Mouse (Mus musculus): Measurements from ENCODE around the gene Bach1. TPM values are rescaled to one million over a fixed set of nuclear protein-coding genes. Genes with fewer than 3 reads are reported as not detected.
"Not testable (repeated sequence)": the region's sequence is repeated elsewhere in the genome, so short reads cannot be mapped to it uniquely, and the experiment has no call there.

Gene Bach1
- polyA plus RNA-seq, 1 experiment from 2014 or later: 6.3 TPM

GRCm38 (mm10) chr16:87680912-87681634 is 17.7 kb upstream of the Bach1 start:
- Histone ChIP-seq H3K27me3 (no peaks in the 10 kb centered on the region), H3K4me3 (replicated peaks) (no peak overlapping the region), H3K36me3 (no peaks in the 10 kb centered on the region), H3K4me1 (replicated peaks) (peaks cover 10% of the 10 kb centered on the region; the same call in 1 of the 2 replicates), H3K27ac (no peak overlapping the region), H3K9ac (no peak overlapping the region), H3K4me2 (no peak overlapping the region), H3K9me3 (replicated peaks) (no peaks in the 10 kb centered on the region)
- DNase-seq: no peak
- WGBS (ENCODE audit: insufficient replicate concordance): 65% methylated on average over 9 of the region's 9 CpGs
- ATAC-seq (ENCODE audit: low read depth): no peak

GRCm38 (mm10) chr16:87681848-87682247 is 16.9 kb upstream of the Bach1 start:
- ATAC-seq (ENCODE audit: low read depth) (no peak), DNase-seq (no peak)
- H3K4me2 ChIP-seq: no peak overlapping the region
- no peak overlapping the region for H3K4me3 ChIP-seq (replicated peaks)
- no peak overlapping the region for H3K27ac ChIP-seq
- 41% methylated on average over 3 of the region's 3 CpGs for WGBS (ENCODE audit: insufficient replicate concordance)
- no peaks in the 10 kb centered on the region for H3K9me3 ChIP-seq (replicated peaks)
- peaks cover 10% of the 10 kb centered on the region; the same call in 1 of the 2 replicates for H3K4me1 ChIP-seq (replicated peaks)
- no peak overlapping the region for H3K9ac ChIP-seq
- no peaks in the 10 kb centered on the region for H3K27me3 ChIP-seq
- no peaks in the 10 kb centered on the region for H3K36me3 ChIP-seq

- no peak overlapping the region for H3K4me2 ChIP-seq
- no peak overlapping the region for H3K9ac ChIP-seq
- no peaks in the 10 kb centered on the region for H3K9me3 ChIP-seq (replicated peaks)
- 0 out of 2 replicates have a peak, but pooled peaks cover 3% of the 10 kb centered on the region for H3K4me1 ChIP-seq (replicated peaks)
- H3K4me3 ChIP-seq (replicated peaks): no peak overlapping the region
- no peaks in the 10 kb centered on the region for H3K27me3 ChIP-seq
- no peaks in the 10 kb centered on the region for H3K36me3 ChIP-seq
- ATAC-seq (ENCODE audit: low read depth) (0 out of 2 replicates have a peak, but pooled peaks have one; percentile 29), DNase-seq (no peak)
- 10% methylated on average over 1 of the region's 1 CpGs for WGBS (ENCODE audit: insufficient replicate concordance)
- no peak overlapping the region for H3K27ac ChIP-seq
Observed at GRCm38 (mm10) chr16:87686458-87686857, 12.3 kb upstream of the Bach1 start.

GRCm38 (mm10) chr16:87687346-87687745 is 11.4 kb upstream of the Bach1 start:
- DNase-seq (no peak), ATAC-seq (ENCODE audit: low read depth) (no peak)
- Histone ChIP-seq H3K36me3 (no peaks in the 10 kb centered on the region), H3K9ac (no peak overlapping the region), H3K27ac (no peak overlapping the region), H3K27me3 (no peaks in the 10 kb centered on the region), H3K4me1 (replicated peaks) (0 out of 2 replicates have a peak, but pooled peaks cover 3% of the 10 kb centered on the region), H3K4me3 (replicated peaks) (no peak overlapping the region), H3K4me2 (no peak overlapping the region), H3K9me3 (replicated peaks) (no peaks in the 10 kb centered on the region)
- 55% methylated on average over 3 of the region's 3 CpGs for WGBS (ENCODE audit: insufficient replicate concordance)

DNA sequence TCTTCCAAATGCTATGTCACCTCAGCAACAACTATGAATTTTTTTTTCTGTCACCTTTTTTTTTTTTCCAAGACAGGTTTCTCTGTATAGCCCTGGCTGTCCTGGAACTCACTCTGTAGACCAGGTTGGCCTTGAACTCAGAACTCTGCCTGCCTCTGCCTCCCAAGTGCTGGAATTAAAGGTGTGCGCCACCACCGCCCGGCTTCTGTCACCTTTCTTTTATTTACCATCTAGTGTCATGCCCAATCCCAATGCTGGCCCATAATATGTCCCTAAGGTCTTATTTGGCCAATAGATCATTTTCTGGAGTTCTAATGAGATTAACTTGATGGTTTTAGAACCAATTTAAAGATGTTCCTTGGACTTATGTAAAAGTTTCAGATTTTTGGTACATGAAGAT is 10.4 kb upstream of the Bach1 start:
- not testable (repeated sequence) for H3K4me2 ChIP-seq; H3K4me3 ChIP-seq (replicated peaks); H3K9me3 ChIP-seq (replicated peaks); H3K27ac ChIP-seq; H3K9ac ChIP-seq; DNase-seq; ATAC-seq (ENCODE audit: low read depth); H3K27me3 ChIP-seq; H3K36me3 ChIP-seq; H3K4me1 ChIP-seq (replicated peaks)
- 88% methylated on average over 3 of the region's 3 CpGs for WGBS (ENCODE audit: insufficient replicate concordance)

- not testable (repeated sequence) for ATAC-seq (ENCODE audit: low read depth)
- WGBS (ENCODE audit: insufficient replicate concordance): 36% methylated on average over 7 of the region's 7 CpGs
Observed at GRCm38 (mm10) chr16:87688823-87689222, 9.9 kb upstream of the Bach1 start.

GRCm38 (mm10) chr16:87689225-87689624 is 9.5 kb upstream of the Bach1 start:
- DNase-seq: no peak
- H3K9ac ChIP-seq: no peak overlapping the region
- no peaks in the 10 kb centered on the region for H3K27me3 ChIP-seq
- WGBS (ENCODE audit: insufficient replicate concordance): 45% methylated on average over 8 of the region's 8 CpGs
- peak overlapping the region; percentile 43; the same call in 1 of the 2 replicates for H3K27ac ChIP-seq
- H3K9me3 ChIP-seq (replicated peaks): no peaks in the 10 kb centered on the region
- ATAC-seq (ENCODE audit: low read depth): no peak; the same call in 1 of the 2 replicates
- no peak overlapping the region for H3K4me2 ChIP-seq
- no peak overlapping the region for H3K4me3 ChIP-seq (replicated peaks)
- H3K36me3 ChIP-seq: no peaks in the 10 kb centered on the region
- 0 out of 2 replicates have a peak, but pooled peaks cover 3% of the 10 kb centered on the region for H3K4me1 ChIP-seq (replicated peaks)

More at GRCm38 (mm10) chr16:87688823-87689222, 9.9 kb upstream of the Bach1 start:
- H3K36me3 ChIP-seq; H3K9ac ChIP-seq; DNase-seq; H3K27me3 ChIP-seq; H3K4me3 ChIP-seq (replicated peaks); H3K27ac ChIP-seq; H3K4me1 ChIP-seq (replicated peaks); H3K9me3 ChIP-seq (replicated peaks); H3K4me2 ChIP-seq: not testable (repeated sequence)

- DNase-seq: no peak
Observed at GRCm38 (mm10) chr16:87690506-87690905, 8.2 kb upstream of the Bach1 start.

GRCm38 (mm10) chr16:87691102-87691501 is 7.6 kb upstream of the Bach1 start:
- ATAC-seq (ENCODE audit: low read depth): no peak
- 73% methylated on average over 4 of the region's 4 CpGs for WGBS (ENCODE audit: insufficient replicate concordance)
- H3K4me3 ChIP-seq (replicated peaks): no peak overlapping the region
- H3K4me1 ChIP-seq (replicated peaks): 0 out of 2 replicates have a peak, but pooled peaks cover 3% of the 10 kb centered on the region
- H3K4me2 ChIP-seq: no peak overlapping the region
- no peaks in the 10 kb centered on the region for H3K27me3 ChIP-seq
- no peak for DNase-seq
- no peak overlapping the region for H3K9ac ChIP-seq
- H3K27ac ChIP-seq: no peak overlapping the region
- no peaks in the 10 kb centered on the region for H3K36me3 ChIP-seq
- H3K9me3 ChIP-seq (replicated peaks): no peaks in the 10 kb centered on the region

More at GRCm38 (mm10) chr16:87690506-87690905, 8.2 kb upstream of the Bach1 start:
- H3K9me3 ChIP-seq (replicated peaks): no peaks in the 10 kb centered on the region
- no peak overlapping the region for H3K9ac ChIP-seq
- H3K4me1 ChIP-seq (replicated peaks): 0 out of 2 replicates have a peak, but pooled peaks cover 3% of the 10 kb centered on the region
- H3K27ac ChIP-seq: no peak overlapping the region
- no peaks in the 10 kb centered on the region for H3K36me3 ChIP-seq
- 77% methylated on average over 4 of the region's 4 CpGs for WGBS (ENCODE audit: insufficient replicate concordance)
- no peaks in the 10 kb centered on the region for H3K27me3 ChIP-seq
- H3K4me3 ChIP-seq (replicated peaks): no peak overlapping the region
- H3K4me2 ChIP-seq: no peak overlapping the region
- no peak for ATAC-seq (ENCODE audit: low read depth)

DNA sequence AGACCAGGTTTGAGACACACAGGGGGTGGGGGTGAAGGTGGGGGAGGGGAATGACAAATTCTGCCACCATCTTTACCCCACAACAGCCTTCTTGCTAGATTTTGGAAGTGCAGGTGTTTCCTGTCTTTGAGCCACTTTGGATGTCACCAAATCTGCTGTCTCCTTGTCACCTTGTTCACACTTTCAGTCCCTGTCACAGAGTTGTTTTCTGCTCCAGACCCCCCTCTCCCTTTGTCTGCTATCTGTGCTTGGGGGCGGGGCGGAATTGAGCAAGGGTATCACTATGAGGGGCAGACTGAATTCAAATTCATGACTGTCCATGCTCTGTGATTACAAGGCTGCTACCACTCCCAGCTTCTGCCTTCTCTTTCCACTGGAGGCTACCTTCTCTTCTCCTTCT is 6.2 kb upstream of the Bach1 start:
- Histone ChIP-seq H3K36me3 (no peaks in the 10 kb centered on the region), H3K9ac (no peak overlapping the region), H3K4me3 (replicated peaks) (no peak overlapping the region), H3K4me2 (no peak overlapping the region), H3K4me1 (replicated peaks) (peaks cover 14% of the 10 kb centered on the region), H3K9me3 (replicated peaks) (no peaks in the 10 kb centered on the region), H3K27me3 (no peaks in the 10 kb centered on the region), H3K27ac (no peak overlapping the region)
- ATAC-seq (ENCODE audit: low read depth): no peak
- WGBS (ENCODE audit: insufficient replicate concordance): 57% methylated on average over 2 of the region's 2 CpGs
- no peak for DNase-seq

- H3K4me2 ChIP-seq: peak overlapping the region; percentile 94
- ATAC-seq (ENCODE audit: low read depth) (peak; percentile 69), DNase-seq (peak; percentile 62)
- no peaks in the 10 kb centered on the region for H3K36me3 ChIP-seq
- 10% methylated on average over 16 of the region's 16 CpGs for WGBS (ENCODE audit: insufficient replicate concordance)
- peak overlapping the region; percentile 92 for H3K27ac ChIP-seq
- no peaks in the 10 kb centered on the region for H3K27me3 ChIP-seq
- H3K4me1 ChIP-seq (replicated peaks): peaks cover 48% of the 10 kb centered on the region
- no peaks in the 10 kb centered on the region for H3K9me3 ChIP-seq (replicated peaks)
- H3K9ac ChIP-seq: peak overlapping the region; percentile 70
- H3K4me3 ChIP-seq (replicated peaks): peak overlapping the region; percentile 89
Observed at GRCm38 (mm10) chr16:87697707-87698365, 909 bp upstream of the Bach1 start.
